Mouse (Mus musculus): ENCODE results near the gene Crygs. TPM values are rescaled to one million over a fixed set of nuclear protein-coding genes. Genes with fewer than 3 reads are reported as not detected.
"Not testable (repeated sequence)": the region's sequence is repeated elsewhere in the genome, so short reads cannot be mapped to it uniquely, and the experiment has no call there.

Crygs gene
- polyA plus RNA-seq, 1 experiment from 2014 or later = 0.27 TPM

DNA sequence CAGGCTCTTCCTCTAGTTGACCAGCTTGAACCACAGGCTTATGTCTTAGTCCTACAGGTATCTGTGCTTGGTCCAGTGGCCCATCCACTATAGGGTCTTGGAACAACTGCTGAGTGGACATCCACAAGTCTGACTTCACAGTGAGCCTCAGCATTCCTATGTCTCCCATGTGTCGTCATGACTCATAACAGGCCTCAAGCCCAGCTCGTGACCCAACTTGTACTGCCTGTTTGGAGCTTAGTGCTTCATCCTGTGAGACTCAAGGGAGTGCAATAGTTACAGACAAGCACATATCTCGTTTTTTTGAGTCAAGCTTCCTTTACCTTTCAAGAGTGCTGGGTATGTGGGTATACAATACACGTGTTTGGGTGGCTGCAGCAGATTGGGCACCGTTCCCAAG lies 28.7 kb downstream of the Crygs start:
- ATAC-seq (ENCODE audit: low read depth) (no peak), DNase-seq (no peak)
- H3K27me3 ChIP-seq = no peaks in the 10 kb centered on the region
- no peak overlapping the region for H3K27ac ChIP-seq
- no peak overlapping the region for H3K4me2 ChIP-seq
- no peak overlapping the region for H3K4me3 ChIP-seq (replicated peaks)
- no peaks in the 10 kb centered on the region for H3K4me1 ChIP-seq (replicated peaks)
- WGBS (ENCODE audit: insufficient replicate concordance) = 53% methylated on average over 5 of the region's 5 CpGs
- H3K36me3 ChIP-seq = no peaks in the 10 kb centered on the region
- no peak overlapping the region for H3K9ac ChIP-seq
- H3K9me3 ChIP-seq (replicated peaks) = no peaks in the 10 kb centered on the region

GRCm38 (mm10) chr16:22779228-22779835 lies 32.0 kb downstream of the Crygs start:
- 74% methylated on average over 3 of the region's 3 CpGs for WGBS (ENCODE audit: insufficient replicate concordance)
- Histone ChIP-seq H3K27me3 (no peaks in the 10 kb centered on the region), H3K27ac (no peak overlapping the region), H3K4me1 (replicated peaks) (no peaks in the 10 kb centered on the region), H3K9me3 (replicated peaks) (no peaks in the 10 kb centered on the region), H3K4me2 (no peak overlapping the region), H3K9ac (no peak overlapping the region), H3K4me3 (replicated peaks) (no peak overlapping the region), H3K36me3 (no peaks in the 10 kb centered on the region)
- ATAC-seq (ENCODE audit: low read depth) (no peak), DNase-seq (no peak)

GRCm38 (mm10) chr16:22778296-22778695 lies 33.1 kb downstream of the Crygs start:
- not testable (repeated sequence) for H3K4me2 ChIP-seq; H3K4me3 ChIP-seq (replicated peaks); H3K36me3 ChIP-seq; H3K27ac ChIP-seq; H3K9ac ChIP-seq; DNase-seq; H3K27me3 ChIP-seq; H3K4me1 ChIP-seq (replicated peaks); ATAC-seq (ENCODE audit: low read depth); H3K9me3 ChIP-seq (replicated peaks)
- WGBS (ENCODE audit: insufficient replicate concordance) = 79% methylated on average over 12 of the region's 12 CpGs

DNA sequence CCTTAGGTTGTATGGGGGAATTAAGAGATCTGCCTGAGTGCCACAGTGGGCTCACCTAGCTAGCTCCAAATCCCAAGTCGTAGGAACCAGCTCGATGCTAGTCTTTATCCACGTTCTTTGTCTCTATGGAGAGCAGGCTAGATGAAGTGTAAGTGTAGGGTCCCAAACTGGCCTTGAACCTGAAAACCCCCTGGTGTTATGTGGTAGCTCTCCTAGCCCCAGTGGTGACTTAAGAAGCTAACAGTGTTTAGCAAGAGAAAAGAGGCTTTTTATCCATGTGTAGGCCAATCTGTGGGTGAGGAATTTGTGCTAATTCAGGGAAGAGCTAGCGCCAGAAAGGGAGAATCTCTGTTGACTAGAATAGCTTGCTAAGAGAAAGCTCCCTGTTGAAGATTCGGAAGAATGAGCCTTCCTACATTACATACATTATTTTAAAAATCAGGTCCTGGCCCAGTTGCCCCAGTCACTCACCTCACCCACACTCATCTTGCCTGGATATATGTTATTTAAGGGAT lies 35.8 kb downstream of the Crygs start:
- ATAC-seq (ENCODE audit: low read depth) = no peak
- no peak overlapping the region for H3K27ac ChIP-seq
- 53% methylated on average over 5 of the region's 5 CpGs for WGBS (ENCODE audit: insufficient replicate concordance)
- no peak overlapping the region for H3K4me3 ChIP-seq (replicated peaks)
- H3K27me3 ChIP-seq = no peaks in the 10 kb centered on the region
- DNase-seq = no peak
- H3K9ac ChIP-seq = no peak overlapping the region
- H3K4me2 ChIP-seq = no peak overlapping the region
- no peaks in the 10 kb centered on the region for H3K4me1 ChIP-seq (replicated peaks)
- no peaks in the 10 kb centered on the region for H3K36me3 ChIP-seq
- H3K9me3 ChIP-seq (replicated peaks) = no peaks in the 10 kb centered on the region

- DNase-seq (no peak), ATAC-seq (ENCODE audit: low read depth) (no peak)
- no peak overlapping the region for H3K9ac ChIP-seq
- no peaks in the 10 kb centered on the region for H3K36me3 ChIP-seq
- WGBS (ENCODE audit: insufficient replicate concordance) = 73% methylated on average over 8 of the region's 8 CpGs
- H3K4me2 ChIP-seq = no peak overlapping the region
- H3K9me3 ChIP-seq (replicated peaks) = no peaks in the 10 kb centered on the region
- no peak overlapping the region for H3K4me3 ChIP-seq (replicated peaks)
- no peak overlapping the region for H3K27ac ChIP-seq
- H3K27me3 ChIP-seq = no peaks in the 10 kb centered on the region
- H3K4me1 ChIP-seq (replicated peaks) = no peaks in the 10 kb centered on the region
These were observed 42.7 kb downstream of the Crygs start for GRCm38 (mm10) chr16:22768661-22769060.

- 70% methylated on average over 3 of the region's 3 CpGs for WGBS (ENCODE audit: insufficient replicate concordance)
These were observed 44.0 kb downstream of the Crygs start for GRCm38 (mm10) chr16:22767405-22767804.

DNA sequence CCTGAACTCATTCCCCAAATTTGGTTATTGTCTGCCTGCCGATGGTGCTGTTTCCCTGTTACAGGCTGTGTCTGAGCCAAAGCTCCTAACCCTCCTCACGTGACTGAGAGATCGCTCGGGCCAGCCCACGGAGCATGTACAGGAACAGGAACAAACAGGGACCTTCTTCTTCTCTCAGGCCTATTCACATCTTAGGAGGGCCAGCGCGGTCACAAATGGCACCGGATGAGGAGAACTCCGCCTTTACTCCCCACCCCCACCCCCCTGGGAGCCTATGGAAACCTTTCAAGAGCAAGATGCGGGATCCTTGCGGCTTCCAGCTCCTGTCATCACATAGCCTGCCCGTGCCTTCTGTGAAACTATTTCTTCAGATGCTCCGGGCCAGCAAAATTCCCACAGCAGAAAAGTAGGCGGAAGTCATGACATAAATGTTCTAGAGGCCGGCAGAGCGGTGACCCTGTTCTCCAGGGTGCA lies 44.6 kb downstream of the Crygs start:
- no peaks in the 10 kb centered on the region for H3K4me1 ChIP-seq (replicated peaks)
- no peaks in the 10 kb centered on the region for H3K27me3 ChIP-seq
- no peak overlapping the region for H3K4me3 ChIP-seq (replicated peaks)
- WGBS (ENCODE audit: insufficient replicate concordance) = 66% methylated on average over 16 of the region's 16 CpGs
- ATAC-seq (ENCODE audit: low read depth) (no peak), DNase-seq (no peak)
- H3K36me3 ChIP-seq = no peaks in the 10 kb centered on the region
- H3K9me3 ChIP-seq (replicated peaks) = no peaks in the 10 kb centered on the region
- H3K4me2 ChIP-seq = no peak overlapping the region
- H3K9ac ChIP-seq = no peak overlapping the region
- no peak overlapping the region for H3K27ac ChIP-seq

More at GRCm38 (mm10) chr16:22767405-22767804, 44.0 kb downstream of the Crygs start:
- Histone ChIP-seq H3K9ac (no peak overlapping the region), H3K4me2 (no peak overlapping the region), H3K4me1 (replicated peaks) (no peaks in the 10 kb centered on the region), H3K36me3 (no peaks in the 10 kb centered on the region), H3K4me3 (replicated peaks) (no peak overlapping the region), H3K9me3 (replicated peaks) (no peaks in the 10 kb centered on the region), H3K27me3 (no peaks in the 10 kb centered on the region), H3K27ac (no peak overlapping the region)
- DNase-seq = no peak
- ATAC-seq (ENCODE audit: low read depth) = no peak

DNA sequence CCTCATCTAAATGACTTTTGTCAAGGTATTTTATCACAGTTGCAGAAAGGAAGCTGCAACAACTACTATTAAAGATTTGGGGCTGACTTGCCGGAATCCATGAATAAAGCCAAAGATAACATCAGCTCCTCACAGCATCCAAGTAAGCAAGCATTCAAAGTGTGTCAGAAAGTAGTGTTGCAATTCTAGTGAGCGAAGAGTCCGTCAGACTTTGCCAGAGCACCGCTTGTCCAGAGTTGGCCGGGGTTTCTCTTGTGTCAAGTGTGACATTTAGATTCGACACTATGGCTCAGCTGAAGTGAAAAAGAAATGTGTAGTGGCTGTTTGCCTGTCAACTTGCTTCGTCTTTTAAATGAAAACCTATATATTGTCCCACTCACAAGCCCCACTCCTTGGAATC lies 45.8 kb downstream of the Crygs start:
- Histone ChIP-seq H3K4me3 (replicated peaks) (no peak overlapping the region), H3K27me3 (no peaks in the 10 kb centered on the region), H3K4me2 (no peak overlapping the region), H3K4me1 (replicated peaks) (no peaks in the 10 kb centered on the region), H3K9me3 (replicated peaks) (no peaks in the 10 kb centered on the region), H3K27ac (no peak overlapping the region), H3K36me3 (no peaks in the 10 kb centered on the region), H3K9ac (no peak overlapping the region)
- no peak for ATAC-seq (ENCODE audit: low read depth)
- 71% methylated on average over 7 of the region's 7 CpGs for WGBS (ENCODE audit: insufficient replicate concordance)
- no peak for DNase-seq

Other genes starting within 250 kb of the Crygs start
- 0.75 and 0.81 TPM in 2 replicates for gene Dgkg, start 154.4 kb downstream of the Crygs start, polyA plus RNA-seq (2015; fragmentation: Nextera tagmentation; extraction: Ambion mirVana)
- 24.0 and 29.2 TPM in 2 replicates for gene Tbccd1, start 46.1 kb upstream of the Crygs start, polyA plus RNA-seq (2015; fragmentation: Nextera tagmentation; extraction: Ambion mirVana)
- gene Dnajb11, start 46.3 kb upstream of the Crygs start, polyA plus RNA-seq (2015; fragmentation: Nextera tagmentation; extraction: Ambion mirVana) = 78.9 and 90.1 TPM in 2 replicates
- gene Ahsg, start 79.7 kb upstream of the Crygs start, polyA plus RNA-seq (2015; fragmentation: Nextera tagmentation; extraction: Ambion mirVana) = 513 TPM in 2 replicates
- gene Fetub, start 106.8 kb upstream of the Crygs start, polyA plus RNA-seq (2015; fragmentation: Nextera tagmentation; extraction: Ambion mirVana) = 0.80 and 0.86 TPM in 2 replicates
- gene Hrg, start 139.5 kb upstream of the Crygs start, polyA plus RNA-seq (2015; fragmentation: Nextera tagmentation; extraction: Ambion mirVana) = 0.32 and 0.43 TPM in 2 replicates
- 6.6 and 7.0 TPM in 2 replicates for gene Kng2, start 217.9 kb upstream of the Crygs start, polyA plus RNA-seq (2015; fragmentation: Nextera tagmentation; extraction: Ambion mirVana)
- gene Kng1, start 246.3 kb upstream of the Crygs start, polyA plus RNA-seq (2015; fragmentation: Nextera tagmentation; extraction: Ambion mirVana) = 274 and 287 TPM in 2 replicates

Measured in liver, embryonic 13.5 days (tissue).